Mouse (Mus musculus) spleen, postnatal 4 days (tissue): ENCODE data around the gene Csf3.
A peak's percentile ranks its signal among the peaks of the same experiment; 100 is the strongest.
"Not testable (repeated sequence)": the region's sequence is repeated elsewhere in the genome, so short reads cannot be mapped to it uniquely, and the experiment has no call there.

ENCODE experiments used
- DNase-seq, 2 experiments: peaks; one replicate each; pipeline ENCODE4 v3.0.0; 2022; ENCODE audit warnings: low spot score in 2 of 2

The Csf3 gene

GRCm38 (mm10) chr11:98696454-98697216 lies 4.4 kb upstream of the Csf3 start:
- DNase-seq: no peak

- DNase-seq: no peak
These were observed 3.8 kb upstream of the Csf3 start for GRCm38 (mm10) chr11:98697225-98697624.

- DNase-seq: peak in 1 of 2 experiments; percentile 58
These were observed 2.0 kb upstream of the Csf3 start for GRCm38 (mm10) chr11:98698849-98699640.

GRCm38 (mm10) chr11:98699911-98700310 lies 1.2 kb upstream of the Csf3 start:
- peak; percentile 71 to 90 for DNase-seq

GRCm38 (mm10) chr11:98702323-98702722 lies 1.3 kb downstream of the Csf3 start:
- DNase-seq: no peak

- no peak for DNase-seq
These were observed 4.0 kb downstream of the Csf3 start for GRCm38 (mm10) chr11:98705021-98705420.

- no peak for DNase-seq
These were observed 6.6 kb downstream of the Csf3 start for GRCm38 (mm10) chr11:98707401-98708281.

- no peak for DNase-seq
These were observed 7.4 kb downstream of the Csf3 start for GRCm38 (mm10) chr11:98708282-98708956.

- DNase-seq: no peak
These were observed 8.1 kb downstream of the Csf3 start for GRCm38 (mm10) chr11:98709001-98709741.

GRCm38 (mm10) chr11:98710416-98711045 lies 9.5 kb downstream of the Csf3 start:
- peak; percentile 77 to 93 for DNase-seq

GRCm38 (mm10) chr11:98711046-98711434 lies 10.0 kb downstream of the Csf3 start:
- peak in 1 of 2 experiments; percentile 58 for DNase-seq

GRCm38 (mm10) chr11:98712009-98712408 lies 10.9 kb downstream of the Csf3 start:
- DNase-seq: not testable (repeated sequence)

GRCm38 (mm10) chr11:98713703-98714102 lies 12.6 kb downstream of the Csf3 start:
- peak in 1 of 2 experiments; percentile 63 for DNase-seq

- peak in 1 of 2 experiments; percentile 57 for DNase-seq
These were observed 14.9 kb downstream of the Csf3 start for GRCm38 (mm10) chr11:98715946-98716345.

- DNase-seq: peak; percentile 66 to 88
These were observed 16.8 kb downstream of the Csf3 start for GRCm38 (mm10) chr11:98717904-98718303.

- no peak for DNase-seq
These were observed 19.7 kb downstream of the Csf3 start for GRCm38 (mm10) chr11:98720756-98721155.

GRCm38 (mm10) chr11:98721458-98722226 lies 20.6 kb downstream of the Csf3 start:
- DNase-seq: peak in 1 of 2 experiments; percentile 58

- no peak for DNase-seq
These were observed 22.0 kb downstream of the Csf3 start for GRCm38 (mm10) chr11:98723098-98723497.

GRCm38 (mm10) chr11:98725926-98726506 lies 25.0 kb downstream of the Csf3 start:
- DNase-seq: peak in 1 of 2 experiments; percentile 58
